Mouse (Mus musculus): ENCODE data around the gene Zfyve27. TPM values are rescaled to one million over a fixed set of nuclear protein-coding genes. Genes with fewer than 3 reads are reported as not detected.

Gene Zfyve27
- polyA plus RNA-seq, 1 experiment from 2014 or later: 29.3 TPM

GRCm38 (mm10) chr19:42217374-42217763, 53.6 kb downstream of the Zfyve27 start:
- Histone ChIP-seq H3K36me3 (no peaks in the 10 kb centered on the region), H3K4me2 (replicated peaks) (no peak overlapping the region), H3K27ac (no peak overlapping the region), H3K4me1 (no peaks in the 10 kb centered on the region), H3K9ac (no peak overlapping the region), H3K9me3 (no peaks in the 10 kb centered on the region), H3K4me3 (no peak overlapping the region), H3K27me3 (peaks cover 6% of the 10 kb centered on the region; the same call in 1 of the 2 replicates)
- no peak for ATAC-seq (ENCODE audit: low FRiP score, low read depth)
- WGBS: 17% methylated on average over 2 of the region's 2 CpGs

GRCm38 (mm10) chr19:42226451-42226850, 62.7 kb downstream of the Zfyve27 start:
- Histone ChIP-seq H3K4me3 (no peak overlapping the region), H3K9me3 (no peaks in the 10 kb centered on the region), H3K4me1 (no peaks in the 10 kb centered on the region), H3K27me3 (no peaks in the 10 kb centered on the region; the same call in 1 of the 2 replicates), H3K4me2 (replicated peaks) (no peak overlapping the region), H3K9ac (no peak overlapping the region), H3K36me3 (no peaks in the 10 kb centered on the region), H3K27ac (no peak overlapping the region)
- no peak for ATAC-seq (ENCODE audit: low FRiP score, low read depth)
- WGBS: 71% methylated on average over 10 of the region's 10 CpGs

DNA sequence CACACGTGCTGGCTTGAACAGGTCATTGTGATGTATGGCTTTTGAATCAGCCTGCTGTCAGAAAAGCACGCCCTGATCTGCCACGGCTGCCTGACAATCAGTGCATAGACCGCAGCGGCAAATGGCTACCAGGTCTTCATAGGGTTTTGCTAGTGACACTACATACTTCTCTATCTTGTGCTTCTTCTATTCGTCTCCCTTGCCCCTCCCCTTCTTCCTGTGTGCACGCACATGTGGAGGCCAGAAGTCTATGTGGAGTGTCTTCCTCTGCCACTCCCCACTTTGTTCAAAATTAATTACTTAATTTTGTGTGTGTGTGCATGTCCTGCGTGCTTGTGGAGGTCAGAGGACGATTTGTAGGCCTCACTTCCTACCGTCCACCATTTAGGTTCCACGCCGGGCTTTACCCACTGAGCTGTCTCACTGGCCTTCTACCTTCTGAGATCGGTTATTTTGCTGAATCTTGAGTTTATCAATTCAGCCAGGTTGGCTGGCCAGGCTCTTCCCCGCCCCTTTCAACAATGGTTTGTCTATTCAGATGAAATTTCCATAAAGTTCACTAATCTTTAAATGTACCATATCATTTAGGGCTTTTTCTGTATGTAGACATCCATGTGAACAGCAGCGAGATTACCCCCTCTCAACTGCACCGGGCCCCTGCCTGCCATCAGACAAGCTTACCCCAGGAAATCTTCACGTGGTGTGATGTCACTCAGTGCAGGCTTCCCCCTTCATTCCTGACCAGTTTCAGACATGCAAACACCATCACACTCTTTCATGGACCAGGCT, 65.9 kb downstream of the Zfyve27 start:
- no peak overlapping the region for H3K4me2 ChIP-seq (replicated peaks)
- no peaks in the 10 kb centered on the region for H3K36me3 ChIP-seq
- H3K9me3 ChIP-seq: no peaks in the 10 kb centered on the region
- H3K27me3 ChIP-seq: no peaks in the 10 kb centered on the region; the same call in 1 of the 2 replicates
- H3K4me3 ChIP-seq: no peak overlapping the region
- no peaks in the 10 kb centered on the region for H3K4me1 ChIP-seq
- no peak overlapping the region for H3K27ac ChIP-seq
- 79% methylated on average over 17 of the region's 17 CpGs for WGBS
- H3K9ac ChIP-seq: no peak overlapping the region
- no peak for ATAC-seq (ENCODE audit: low FRiP score, low read depth)

- WGBS: 77% methylated on average over 5 of the region's 5 CpGs
Observed at GRCm38 (mm10) chr19:42230288-42230568, 66.5 kb downstream of the Zfyve27 start.

DNA sequence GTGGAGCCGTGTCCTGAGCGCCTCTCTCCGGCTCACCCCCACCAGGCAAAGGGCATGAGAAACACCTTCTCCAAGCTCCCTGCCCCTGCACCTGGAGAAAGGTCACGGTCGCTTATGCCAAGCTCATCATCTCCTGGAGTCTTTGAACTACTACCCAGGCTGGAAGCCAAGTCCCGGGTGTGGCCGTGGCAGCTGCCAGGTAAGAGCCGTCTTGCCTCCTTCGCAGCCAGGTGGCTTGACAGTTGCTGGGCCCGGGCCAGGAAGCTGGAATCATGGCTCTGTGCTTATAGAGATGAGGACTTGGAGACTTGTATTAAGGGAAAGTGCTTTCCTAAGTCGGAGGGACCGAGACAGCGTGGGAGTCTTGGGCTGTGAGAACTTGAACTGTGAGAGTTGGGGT, 67.2 kb downstream of the Zfyve27 start:
- Histone ChIP-seq H3K4me1 (no peaks in the 10 kb centered on the region), H3K27me3 (no peaks in the 10 kb centered on the region; the same call in 1 of the 2 replicates), H3K4me3 (no peak overlapping the region), H3K4me2 (replicated peaks) (no peak overlapping the region), H3K36me3 (no peaks in the 10 kb centered on the region), H3K27ac (no peak overlapping the region), H3K9me3 (no peaks in the 10 kb centered on the region), H3K9ac (no peak overlapping the region)
- ATAC-seq (ENCODE audit: low FRiP score, low read depth): no peak
- 84% methylated on average over 13 of the region's 13 CpGs for WGBS

More at GRCm38 (mm10) chr19:42230288-42230568, 66.5 kb downstream of the Zfyve27 start:
- no peak overlapping the region for H3K27ac ChIP-seq
- no peaks in the 10 kb centered on the region for H3K36me3 ChIP-seq
- no peaks in the 10 kb centered on the region for H3K9me3 ChIP-seq
- ATAC-seq (ENCODE audit: low FRiP score, low read depth): no peak
- H3K4me1 ChIP-seq: no peaks in the 10 kb centered on the region
- H3K9ac ChIP-seq: no peak overlapping the region
- no peak overlapping the region for H3K4me3 ChIP-seq
- H3K4me2 ChIP-seq (replicated peaks): no peak overlapping the region
- no peaks in the 10 kb centered on the region; the same call in 1 of the 2 replicates for H3K27me3 ChIP-seq

- H3K27ac ChIP-seq: no peak overlapping the region
- H3K4me2 ChIP-seq (replicated peaks): no peak overlapping the region
- peaks cover 12% of the 10 kb centered on the region for H3K27me3 ChIP-seq
- 0 out of 2 replicates have a peak, but pooled peaks cover 5% of the 10 kb centered on the region for H3K4me1 ChIP-seq
- no peak overlapping the region for H3K9ac ChIP-seq
- H3K36me3 ChIP-seq: no peaks in the 10 kb centered on the region
- ATAC-seq (ENCODE audit: low FRiP score, low read depth): no peak
- H3K4me3 ChIP-seq: no peak overlapping the region
- 8% methylated on average over 4 of the region's 4 CpGs for WGBS
- no peaks in the 10 kb centered on the region for H3K9me3 ChIP-seq
Observed at GRCm38 (mm10) chr19:42237602-42238340, 74.0 kb downstream of the Zfyve27 start.

GRCm38 (mm10) chr19:42238341-42238715, 74.6 kb downstream of the Zfyve27 start:
- Histone ChIP-seq H3K36me3 (no peaks in the 10 kb centered on the region), H3K27ac (no peak overlapping the region), H3K27me3 (peaks cover 12% of the 10 kb centered on the region), H3K4me1 (0 out of 2 replicates have a peak, but pooled peaks cover 5% of the 10 kb centered on the region), H3K9me3 (no peaks in the 10 kb centered on the region), H3K9ac (no peak overlapping the region), H3K4me3 (no peak overlapping the region), H3K4me2 (replicated peaks) (no peak overlapping the region)
- no peak for ATAC-seq (ENCODE audit: low FRiP score, low read depth)
- 62% methylated on average over 7 of the region's 7 CpGs for WGBS

GRCm38 (mm10) chr19:42240881-42241280, 77.1 kb downstream of the Zfyve27 start:
- no peak for ATAC-seq (ENCODE audit: low FRiP score, low read depth)
- Histone ChIP-seq H3K4me3 (no peak overlapping the region), H3K4me1 (0 out of 2 replicates have a peak, but pooled peaks cover 5% of the 10 kb centered on the region), H3K9me3 (no peaks in the 10 kb centered on the region), H3K36me3 (no peaks in the 10 kb centered on the region), H3K27ac (no peak overlapping the region), H3K27me3 (peaks cover 12% of the 10 kb centered on the region), H3K4me2 (replicated peaks) (no peak overlapping the region), H3K9ac (no peak overlapping the region)
- WGBS: 50% methylated on average over 8 of the region's 8 CpGs

- 51% methylated on average over 3 of the region's 3 CpGs for WGBS
- Histone ChIP-seq H3K9ac (no peak overlapping the region), H3K27ac (no peak overlapping the region), H3K9me3 (no peaks in the 10 kb centered on the region), H3K4me2 (replicated peaks) (no peak overlapping the region), H3K27me3 (peaks cover 20% of the 10 kb centered on the region), H3K4me1 (0 out of 2 replicates have a peak, but pooled peaks cover 5% of the 10 kb centered on the region), H3K4me3 (no peak overlapping the region), H3K36me3 (no peaks in the 10 kb centered on the region)
- no peak for ATAC-seq (ENCODE audit: low FRiP score, low read depth)
Observed at GRCm38 (mm10) chr19:42243401-42243800, 79.7 kb downstream of the Zfyve27 start.

Other genes with a start within 250 kb of the Zfyve27 start
- gene Exosc1, start 230.5 kb upstream of the Zfyve27 start, polyA plus RNA-seq (2015; fragmentation: Nextera tagmentation; extraction: Ambion mirVana): 82.5 and 86.4 TPM in 2 replicates
- gene Zdhhc16, start 230.5 kb upstream of the Zfyve27 start, polyA plus RNA-seq (2015; fragmentation: Nextera tagmentation; extraction: Ambion mirVana): 98.7 and 99.3 TPM in 2 replicates
- 40.1 and 43.9 TPM in 2 replicates for gene Mms19, start 182.8 kb upstream of the Zfyve27 start, polyA plus RNA-seq (2015; fragmentation: Nextera tagmentation; extraction: Ambion mirVana)
- 23.4 and 23.8 TPM in 2 replicates for gene Ubtd1, start 182.2 kb upstream of the Zfyve27 start, polyA plus RNA-seq (2015; fragmentation: Nextera tagmentation; extraction: Ambion mirVana)
- gene Ankrd2, start 128.0 kb upstream of the Zfyve27 start, polyA plus RNA-seq (2015; fragmentation: Nextera tagmentation; extraction: Ambion mirVana): 0.22 and 0.57 TPM in 2 replicates
- 1.6 and 1.7 TPM in 2 replicates for gene Hoga1, start 118.3 kb upstream of the Zfyve27 start, polyA plus RNA-seq (2015; fragmentation: Nextera tagmentation; extraction: Ambion mirVana)
- gene 4933411K16Rik, start 111.7 kb upstream of the Zfyve27 start, polyA plus RNA-seq (2015; fragmentation: Nextera tagmentation; extraction: Ambion mirVana): 0.17 TPM in 1 of 2 replicates, not detected in the other
- gene Morn4, start 77.6 kb upstream of the Zfyve27 start, polyA plus RNA-seq (2015; fragmentation: Nextera tagmentation; extraction: Ambion mirVana): 32.1 and 34.5 TPM in 2 replicates
- gene Pi4k2a, start 73.5 kb upstream of the Zfyve27 start, polyA plus RNA-seq (2015; fragmentation: Nextera tagmentation; extraction: Ambion mirVana): 29.0 and 29.6 TPM in 2 replicates
- 28.7 and 33.6 TPM in 2 replicates for gene Avpi1, start 34.9 kb upstream of the Zfyve27 start, polyA plus RNA-seq (2015; fragmentation: Nextera tagmentation; extraction: Ambion mirVana)
- gene Marveld1, start 16.6 kb upstream of the Zfyve27 start, polyA plus RNA-seq (2015; fragmentation: Nextera tagmentation; extraction: Ambion mirVana): 11.5 and 11.6 TPM in 2 replicates
- gene Sfrp5, start 38.3 kb downstream of the Zfyve27 start, polyA plus RNA-seq (2015; fragmentation: Nextera tagmentation; extraction: Ambion mirVana): 1.8 and 2.4 TPM in 2 replicates
- 0.05 and 0.23 TPM in 2 replicates for gene Golga7b, start 83.6 kb downstream of the Zfyve27 start, polyA plus RNA-seq (2015; fragmentation: Nextera tagmentation; extraction: Ambion mirVana)

Measured in limb, embryonic 13.5 days (tissue).